Mouse (Mus musculus) lung, postnatal 0 days (tissue): ENCODE measurements around the gene Trim10.
"Not testable (repeated sequence)": the region's sequence is repeated elsewhere in the genome, so short reads cannot be mapped to it uniquely, and the experiment has no call there.

Experiments
- CTCF ChIP-seq: IDR thresholded peaks from 2 replicates; pipeline ENCODE4 v1.5.1; 2016; ENCODE audit warnings: antibody characterized with exemption, mild to moderate bottlenecking
- EP300 ChIP-seq: IDR thresholded peaks from 2 replicates; pipeline ENCODE4 v1.6.1; 2016; ENCODE audit warnings: antibody characterized with exemption, mild to moderate bottlenecking, control low read depth

GRCm38 (mm10) chr17:36891496-36891895 is 22.1 kb downstream of the Trim10 start:
- TF ChIP-seq CTCF, EP300: not testable (repeated sequence)
